Mouse (Mus musculus) heart, embryonic 14.5 days (tissue): ENCODE data around the gene C1qc. TPM values are rescaled to one million over a fixed set of nuclear protein-coding genes. Genes with fewer than 3 reads are reported as not detected.

Experiments used
- ATAC-seq: fragments of 200-750 bp; cut with Nextera tagmentation; 2 replicates; pipeline ENCODE4 v1.8.0; 2017; ENCODE audit warnings: low read depth, moderate TSS enrichment; ENCODE audit not compliant: insufficient number of reproducible peaks, insufficient read depth, low FRiP score
- H3K27ac ChIP-seq, 2 experiments: fragments of 200-500 bp in 1 of 2; fragments of 300-500 bp in 1 of 2; sonication (generic) in 1 of 2; replicated peaks in 1 of 2; 2 replicates each; pipeline ENCODE4 v1.5.1; 2012 to 2014; ENCODE audit warnings: low read depth in 2 of 2, low read length in 2 of 2, control low read depth in 1 of 2, mild to moderate bottlenecking in 1 of 2, mixed read lengths in 1 of 2; ENCODE audit not compliant: control insufficient read depth in 1 of 2, insufficient read depth in 1 of 2
- H3K27me3 ChIP-seq: fragments of 300-500 bp; sonication (generic); 2 replicates; pipeline ENCODE4 v1.6.1; 2014; ENCODE audit warnings: mild to moderate bottlenecking, low read length, control low read depth; ENCODE audit not compliant: control insufficient read depth, insufficient read depth
- H3K36me3 ChIP-seq: fragments of 300-500 bp; sonication (generic); 2 replicates; pipeline ENCODE4 v1.6.1; 2014; ENCODE audit warnings: mild to moderate bottlenecking, control low read depth, low read length, mixed read lengths; ENCODE audit not compliant: control insufficient read depth, insufficient read depth
- H3K4me1 ChIP-seq, 2 experiments: fragments of 200-500 bp in 1 of 2; fragments of 300-500 bp in 1 of 2; sonication (generic) in 1 of 2; 2 replicates each; pipeline ENCODE4 v1.6.1; 2012 to 2014; ENCODE audit warnings: low read length in 2 of 2, control low read depth in 1 of 2, mixed read lengths in 1 of 2; ENCODE audit not compliant: control insufficient read depth in 2 of 2, insufficient read depth in 2 of 2
- H3K4me2 ChIP-seq: fragments of 300-500 bp; sonication (generic); 2 replicates; pipeline ENCODE4 v1.6.1; 2014; ENCODE audit warnings: mild to moderate bottlenecking, low read length
- H3K4me3 ChIP-seq, 2 experiments: fragments of 200-500 bp in 1 of 2; fragments of 300-500 bp in 1 of 2; sonication (generic) in 1 of 2; 2 replicates each; pipeline ENCODE4 v1.5.1; 2012 to 2014; ENCODE audit warnings: low read length in 2 of 2, mild to moderate bottlenecking in 2 of 2, control low read depth in 1 of 2, low read depth in 1 of 2, moderate library complexity in 1 of 2; ENCODE audit not compliant: control insufficient read depth in 1 of 2, insufficient read depth in 1 of 2
- H3K9ac ChIP-seq: fragments of 300-500 bp; sonication (generic); 2 replicates; pipeline ENCODE4 v1.6.1; 2014; ENCODE audit warnings: mild to moderate bottlenecking, low read length
- H3K9me3 ChIP-seq: fragments of 300-500 bp; sonication (generic); 2 replicates; pipeline ENCODE4 v1.6.1; 2016; ENCODE audit warnings: low read length, control low read depth; ENCODE audit not compliant: control insufficient read depth
- WGBS: fragments of 180-500 bp; shearing (Covaris S2); extraction: QIAGEN DNeasy Blood & Tissue Kit; methylation state at CpG from one replicate; pipeline ENCODE4 v1.1.7; 2014; 5-methylcytosine and 5-hydroxymethylcytosine counted together
- polyA plus RNA-seq: library from polyadenylated mRNA; unstranded; fragments of >200 nt; fragmentation: Nextera tagmentation; extraction: Ambion mirVana; gene quantifications from 2 replicates; pipeline ENCODE4 v1.2.1, GENCODE M21; 2014

Gene C1qc
- 26.5 and 28.1 TPM in 2 replicates for polyA plus RNA-seq

GRCm38 (mm10) chr4:136892811-136893210, at the start of gene C1qc:
C1qc (minus strand) TSS chr4:136893065.
- H3K4me1 ChIP-seq = no peaks in the 10 kb centered on the region
- H3K27ac ChIP-seq = no peak within 1 kb of the TSS
- no peaks in the 10 kb centered on the region for H3K36me3 ChIP-seq
- H3K9ac ChIP-seq = no peak within 1 kb of the TSS
- no peaks in the 10 kb centered on the region for H3K9me3 ChIP-seq
- WGBS = 50% methylated on average over 5 of the region's 5 CpGs
- ATAC-seq = no peak
- H3K27me3 ChIP-seq = peaks cover 67% of the 10 kb centered on the region
- H3K4me2 ChIP-seq = no peak within 1 kb of the TSS
- H3K4me3 ChIP-seq = no peak within 1 kb of the TSS

GRCm38 (mm10) chr4:136937935-136938334, 45.1 kb upstream of the C1qc start:
- Histone ChIP-seq H3K4me2 (no peak overlapping the region), H3K27ac (no peak overlapping the region), H3K27me3 (peaks cover 87% of the 10 kb centered on the region), H3K9ac (no peak overlapping the region), H3K4me1 (peaks cover 0 to 4% of the 10 kb centered on the region in 2 experiments; a peak in 3 of 4 replicates), H3K4me3 (no peak overlapping the region), H3K36me3 (no peaks in the 10 kb centered on the region), H3K9me3 (no peaks in the 10 kb centered on the region)
- ATAC-seq = no peak
- 68% methylated on average over 5 of the region's 5 CpGs for WGBS

DNA sequence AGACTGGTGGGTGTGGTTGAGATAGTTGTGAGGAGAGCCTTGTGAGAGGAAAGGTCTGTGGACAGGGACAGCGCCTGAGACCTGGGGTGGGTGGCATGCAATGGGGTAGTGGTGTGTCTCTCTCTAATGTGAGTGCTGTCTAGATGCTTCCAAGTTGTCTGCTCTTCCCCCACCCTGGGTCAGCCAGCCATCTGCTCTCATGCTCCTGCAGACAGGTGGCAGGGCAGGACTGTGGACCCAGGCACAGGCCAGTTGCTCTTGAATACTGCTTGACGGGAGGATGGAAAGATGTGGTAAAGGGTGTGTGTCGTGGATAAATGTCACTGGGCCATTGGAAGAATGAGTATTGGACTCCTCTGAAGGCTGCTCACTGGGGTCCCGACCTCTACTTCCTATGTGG, 44.5 kb upstream of the C1qc start:
- Histone ChIP-seq H3K27me3 (peaks cover 87% of the 10 kb centered on the region), H3K9ac (no peak overlapping the region), H3K9me3 (no peaks in the 10 kb centered on the region), H3K4me2 (no peak overlapping the region), H3K4me1 (no peaks in the 10 kb centered on the region; a peak in 2 of 4 replicates), H3K27ac (no peak overlapping the region), H3K4me3 (no peak overlapping the region), H3K36me3 (no peaks in the 10 kb centered on the region)
- 63% methylated on average over 4 of the region's 4 CpGs for WGBS
- ATAC-seq = no peak

DNA sequence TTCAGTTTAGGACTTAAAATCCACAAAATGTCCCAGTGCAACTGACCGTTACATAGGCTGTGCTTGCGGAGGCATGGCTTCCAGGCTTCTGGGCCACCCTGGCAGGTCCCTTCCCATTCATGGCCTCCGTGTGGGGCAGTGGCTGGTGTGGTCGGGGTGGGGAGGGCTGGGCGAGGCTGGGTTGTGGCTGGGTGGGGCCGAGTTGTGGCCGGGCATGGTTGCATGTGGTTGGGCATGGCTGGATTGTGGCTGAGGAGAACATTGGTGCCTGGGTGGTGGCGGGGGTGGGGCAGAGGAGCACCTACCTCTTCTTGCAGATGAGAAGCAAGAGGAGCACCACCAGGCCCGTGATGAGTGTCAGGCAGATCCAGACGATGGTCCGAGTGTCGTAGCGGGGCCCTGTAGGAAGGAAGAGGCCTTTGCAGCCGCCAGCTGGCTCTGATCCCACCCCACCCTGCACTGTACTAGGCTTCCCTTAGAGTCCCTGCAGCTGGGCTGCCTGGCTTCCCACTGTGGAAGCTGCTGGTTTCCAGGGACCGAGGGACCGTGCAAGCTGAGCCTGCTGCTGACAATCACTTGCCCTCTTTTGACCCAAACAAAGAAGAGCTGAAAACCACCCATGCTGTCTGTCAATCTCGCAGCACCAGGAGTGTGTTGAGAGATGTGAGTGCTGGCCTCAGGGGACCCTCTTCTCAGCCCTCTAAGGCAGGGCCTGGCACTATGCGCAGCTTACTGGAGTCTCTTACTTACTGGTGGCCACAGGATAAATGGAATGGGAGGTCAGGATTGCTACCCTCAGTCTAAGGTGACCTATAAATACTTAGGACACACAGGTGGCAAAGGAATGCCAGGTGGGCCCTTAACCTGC, 42.1 kb upstream of the C1qc start:
- H3K36me3 ChIP-seq = no peaks in the 10 kb centered on the region
- ATAC-seq = no peak
- H3K4me3 ChIP-seq = no peak overlapping the region
- H3K4me1 ChIP-seq = no peaks in the 10 kb centered on the region; a peak in 2 of 4 replicates
- no peak overlapping the region for H3K27ac ChIP-seq
- H3K9me3 ChIP-seq = no peaks in the 10 kb centered on the region
- H3K27me3 ChIP-seq = peaks cover 85% of the 10 kb centered on the region
- H3K9ac ChIP-seq = no peak overlapping the region
- H3K4me2 ChIP-seq = no peak overlapping the region
- WGBS = 28% methylated on average over 17 of the region's 18 CpGs

GRCm38 (mm10) chr4:136930474-136930873, 37.6 kb upstream of the C1qc start:
- Histone ChIP-seq H3K27me3 (peaks cover 89% of the 10 kb centered on the region), H3K9me3 (no peaks in the 10 kb centered on the region), H3K9ac (no peak overlapping the region), H3K4me1 (no peaks in the 10 kb centered on the region; a peak in 2 of 4 replicates), H3K4me2 (no peak overlapping the region), H3K4me3 (no peak overlapping the region), H3K27ac (no peak overlapping the region), H3K36me3 (no peaks in the 10 kb centered on the region)
- 47% methylated on average over 8 of the region's 8 CpGs for WGBS
- ATAC-seq = no peak

DNA sequence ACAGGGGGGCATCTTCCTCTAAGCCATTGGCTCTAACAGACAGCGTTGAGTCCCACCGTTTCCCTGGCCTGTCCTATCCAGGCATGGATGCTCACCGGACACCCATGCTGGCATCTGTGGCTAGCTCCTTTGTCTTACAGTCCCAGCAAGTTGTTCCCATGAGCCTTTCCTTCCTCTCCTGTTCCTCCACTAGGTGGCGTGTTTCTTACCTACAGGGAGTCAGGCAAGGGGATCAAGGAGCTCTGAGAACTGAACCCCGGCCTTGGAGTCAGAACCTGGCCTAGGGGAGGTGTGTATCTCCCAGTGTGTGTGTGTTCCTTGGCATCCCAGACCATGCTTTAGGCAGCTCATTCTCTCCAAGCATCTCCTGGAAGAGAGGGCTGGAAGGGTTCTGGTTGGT, 36.1 kb upstream of the C1qc start:
- Histone ChIP-seq H3K9me3 (no peaks in the 10 kb centered on the region), H3K4me3 (no peak overlapping the region), H3K9ac (no peak overlapping the region), H3K4me2 (no peak overlapping the region), H3K27ac (no peak overlapping the region), H3K4me1 (no peaks in the 10 kb centered on the region), H3K36me3 (no peaks in the 10 kb centered on the region), H3K27me3 (peaks cover 90% of the 10 kb centered on the region)
- ATAC-seq = no peak
- WGBS = 17% methylated on average over 5 of the region's 5 CpGs

- Histone ChIP-seq H3K4me1 (no peaks in the 10 kb centered on the region), H3K36me3 (no peaks in the 10 kb centered on the region), H3K4me3 (no peak overlapping the region), H3K27ac (no peak overlapping the region), H3K9ac (no peak overlapping the region), H3K4me2 (no peak overlapping the region), H3K27me3 (peaks cover 68% of the 10 kb centered on the region), H3K9me3 (no peaks in the 10 kb centered on the region)
- no peak for ATAC-seq
- 21% methylated on average over 15 of the region's 15 CpGs for WGBS
Measured at GRCm38 (mm10) chr4:136925804-136926203, 32.9 kb upstream of the C1qc start.
